Mouse (Mus musculus) liver, embryonic 15.5 days (tissue): ENCODE results near the gene Ccdc6. TPM values are rescaled to one million over a fixed set of nuclear protein-coding genes. Genes with fewer than 3 reads are reported as not detected.
A peak's percentile ranks its signal among the peaks of the same experiment; 100 is the strongest.

Source experiments
- ATAC-seq: fragments of 200-750 bp; cut with Nextera tagmentation; 2 replicates; pipeline ENCODE4 v1.8.0; 2017; ENCODE audit warnings: moderate number of reproducible peaks, mild to moderate bottlenecking, moderate library complexity; ENCODE audit not compliant: insufficient read depth
- H3K27ac ChIP-seq: fragments of 300-500 bp; sonication (generic); replicated peaks from 2 replicates; pipeline ENCODE4 v1.5.1; 2015; ENCODE audit warnings: mild to moderate bottlenecking, inconsistent platforms
- H3K27me3 ChIP-seq: fragments of 300-500 bp; sonication (generic); 2 replicates; pipeline ENCODE4 v1.6.1; 2015; ENCODE audit warnings: mild to moderate bottlenecking, inconsistent platforms
- H3K36me3 ChIP-seq: fragments of 300-500 bp; sonication (generic); replicated peaks from 2 replicates; pipeline ENCODE4 v1.6.1; 2015; ENCODE audit warnings: moderate library complexity, mild to moderate bottlenecking, inconsistent platforms
- H3K4me1 ChIP-seq: fragments of 300-500 bp; sonication (generic); replicated peaks from 2 replicates; pipeline ENCODE4 v1.6.1; 2015; ENCODE audit warnings: inconsistent platforms
- H3K4me2 ChIP-seq: fragments of 300-500 bp; sonication (generic); 2 replicates; pipeline ENCODE4 v1.6.1; 2015; ENCODE audit warnings: moderate library complexity, mild to moderate bottlenecking, inconsistent platforms
- H3K4me3 ChIP-seq: fragments of 300-500 bp; sonication (generic); replicated peaks from 2 replicates; pipeline ENCODE4 v1.5.1; 2015; ENCODE audit warnings: mild to moderate bottlenecking, inconsistent platforms
- H3K9ac ChIP-seq: fragments of 300-500 bp; sonication (generic); 2 replicates; pipeline ENCODE4 v1.6.1; 2015; ENCODE audit warnings: moderate library complexity, mild to moderate bottlenecking, inconsistent platforms
- H3K9me3 ChIP-seq: fragments of 300-500 bp; sonication (generic); replicated peaks from 2 replicates; pipeline ENCODE4 v1.6.1; 2016; ENCODE audit warnings: inconsistent platforms
- WGBS: fragments of 180-500 bp; shearing (Covaris S2); methylation state at CpG from one replicate; pipeline ENCODE4 v1.1.7; 2015; ENCODE audit warnings: mixed read lengths; ENCODE audit not compliant: insufficient replicate concordance; 5-methylcytosine and 5-hydroxymethylcytosine counted together
- polyA plus RNA-seq: library from polyadenylated mRNA; unstranded; fragments of >200 nt; fragmentation: Nextera tagmentation; extraction: Ambion mirVana; gene quantifications from 2 replicates; pipeline ENCODE4 v1.2.1, GENCODE M21; 2015

Ccdc6 gene
- polyA plus RNA-seq, 1 experiment from 2014 or later, result 7.0 TPM

DNA sequence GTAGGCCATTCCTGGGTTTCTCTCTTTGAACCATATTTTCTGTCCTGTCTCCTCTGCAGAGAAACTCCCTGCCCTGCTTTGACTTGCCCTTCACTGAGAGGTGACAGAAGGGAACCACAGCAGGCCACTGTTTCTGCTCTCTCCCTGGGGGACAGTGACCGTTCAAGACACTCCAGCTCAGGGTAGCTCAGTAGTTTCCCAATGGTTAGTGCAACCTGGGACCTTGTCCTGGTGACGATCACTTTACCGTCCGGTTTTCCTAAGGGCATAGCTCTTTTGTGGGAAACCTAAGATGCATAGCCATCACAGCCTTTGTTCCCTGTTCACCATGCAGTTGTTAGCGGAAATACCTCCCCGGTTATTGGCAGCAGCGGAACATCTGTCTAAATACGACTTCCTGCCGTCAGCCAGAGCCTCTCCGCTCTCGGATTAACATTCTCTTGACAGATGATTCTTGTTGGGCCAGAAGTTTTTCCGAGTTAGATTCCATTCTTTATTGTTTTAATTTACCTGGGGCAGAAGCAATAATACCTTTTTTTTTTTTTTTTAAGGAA is 55.3 kb downstream of the Ccdc6 start:
- Histone ChIP-seq H3K9ac (no peak overlapping the region), H3K27me3 (no peaks in the 10 kb centered on the region), H3K36me3 (peaks cover 79% of the 10 kb centered on the region), H3K27ac (no peak overlapping the region), H3K4me2 (no peak overlapping the region), H3K4me3 (no peak overlapping the region), H3K9me3 (no peaks in the 10 kb centered on the region), H3K4me1 (peaks cover 7% of the 10 kb centered on the region)
- WGBS, result 43% methylated on average over 12 of the region's 12 CpGs
- no peak for ATAC-seq

DNA sequence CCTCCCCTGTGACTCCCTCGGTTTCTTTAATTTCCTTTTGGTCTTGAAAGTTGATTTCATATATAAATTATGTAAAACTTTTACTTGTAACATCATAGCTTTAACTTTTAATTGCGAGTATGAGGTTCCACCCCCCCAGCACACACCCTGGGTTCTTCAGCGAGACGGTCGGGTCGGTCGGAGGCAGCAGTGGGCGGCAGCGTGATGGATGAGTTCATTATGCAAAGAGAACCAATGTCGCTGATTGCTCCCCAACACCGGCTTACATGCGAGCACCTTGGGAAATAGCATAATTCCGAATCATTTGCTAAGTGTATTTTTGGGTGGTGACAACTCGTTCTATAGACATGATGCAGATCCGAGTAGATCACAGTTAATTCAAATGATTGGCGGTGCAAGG is 56.9 kb downstream of the Ccdc6 start:
- H3K9ac ChIP-seq, result no peak overlapping the region
- H3K9me3 ChIP-seq, result no peaks in the 10 kb centered on the region
- no peak overlapping the region for H3K4me2 ChIP-seq
- 89% methylated on average over 16 of the region's 16 CpGs for WGBS
- H3K4me3 ChIP-seq, result no peak overlapping the region
- peaks cover 4% of the 10 kb centered on the region for H3K4me1 ChIP-seq
- H3K27ac ChIP-seq, result no peak overlapping the region
- peaks cover 78% of the 10 kb centered on the region for H3K36me3 ChIP-seq
- H3K27me3 ChIP-seq, result no peaks in the 10 kb centered on the region
- ATAC-seq, result no peak

DNA sequence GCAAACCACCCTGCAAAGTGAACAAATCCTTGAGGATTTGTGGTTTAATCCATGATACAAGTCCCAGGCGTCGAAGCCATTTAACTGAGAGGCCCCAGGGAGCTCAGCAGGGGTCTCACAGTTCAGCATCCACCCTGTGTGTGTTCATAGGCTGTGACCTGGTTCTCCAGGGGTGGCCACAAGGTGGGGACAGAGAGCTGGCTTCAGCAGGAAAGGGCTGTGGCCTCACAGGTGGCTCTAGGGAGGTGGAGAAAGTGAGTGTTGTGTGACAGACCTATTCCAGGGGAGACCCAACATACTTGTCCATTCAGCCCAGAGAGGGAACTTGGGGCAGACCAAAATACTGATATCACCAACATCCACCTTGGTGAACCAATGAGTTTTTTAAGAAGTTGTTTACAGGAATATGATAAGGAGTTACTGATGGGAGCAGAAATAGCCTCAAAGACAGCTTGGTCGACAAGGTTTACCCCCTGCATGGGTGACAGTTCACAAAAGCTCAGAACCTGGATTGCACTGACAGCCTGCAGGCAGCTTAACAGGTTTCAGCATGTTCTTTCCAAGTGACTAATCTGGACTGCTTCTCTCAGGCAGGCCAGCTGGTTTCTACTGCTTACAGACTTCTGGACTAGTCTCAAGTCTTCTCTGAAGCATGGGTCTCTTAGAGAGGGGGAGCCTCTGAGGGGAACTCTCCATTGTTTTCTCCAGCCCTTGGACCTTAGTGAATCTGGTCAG is 59.7 kb downstream of the Ccdc6 start:
- H3K9me3 ChIP-seq, result no peaks in the 10 kb centered on the region
- H3K27me3 ChIP-seq, result no peaks in the 10 kb centered on the region
- H3K27ac ChIP-seq, result no peak overlapping the region
- H3K9ac ChIP-seq, result no peak overlapping the region
- peak; percentile 12; the same call in 1 of the 2 replicates for ATAC-seq
- 83% methylated on average over 3 of the region's 3 CpGs for WGBS
- H3K4me1 ChIP-seq, result no peaks in the 10 kb centered on the region
- H3K4me3 ChIP-seq, result no peak overlapping the region
- peaks cover 72% of the 10 kb centered on the region for H3K36me3 ChIP-seq
- no peak overlapping the region for H3K4me2 ChIP-seq

DNA sequence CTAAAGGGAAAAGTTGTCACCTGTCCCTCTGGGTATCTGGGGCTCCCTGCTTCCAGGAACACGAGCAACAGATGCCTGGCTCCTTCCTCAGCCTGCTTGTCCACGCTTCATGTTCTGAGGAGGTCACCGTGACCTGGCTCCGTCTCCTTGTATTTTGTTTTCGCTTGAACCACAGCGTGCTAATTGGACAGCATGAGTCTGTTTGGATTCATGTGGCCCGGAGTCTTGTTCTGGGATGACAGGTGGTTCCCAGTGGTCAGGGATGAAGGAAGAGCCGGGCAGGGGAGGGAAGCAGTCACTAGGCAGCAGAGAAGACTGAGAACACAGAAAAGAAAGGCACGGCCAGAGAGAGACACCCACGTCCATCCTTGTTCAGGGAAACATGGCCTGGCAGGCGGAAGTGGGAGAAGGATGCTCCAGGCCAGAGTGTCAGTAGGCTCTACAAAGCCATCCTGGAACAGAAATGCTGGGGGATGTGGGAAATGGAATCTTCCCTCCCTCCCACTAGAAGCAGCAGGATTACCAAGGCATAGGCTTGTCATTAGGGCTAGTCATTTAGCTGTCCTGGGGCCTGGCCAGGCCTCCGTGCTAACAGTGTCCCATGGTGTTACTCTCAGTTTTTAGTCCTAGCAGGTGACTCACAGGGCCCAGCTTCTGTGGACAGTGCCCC is 62.9 kb downstream of the Ccdc6 start:
- H3K4me2 ChIP-seq, result no peak overlapping the region
- no peak overlapping the region for H3K9ac ChIP-seq
- no peak overlapping the region for H3K27ac ChIP-seq
- H3K36me3 ChIP-seq, result peaks cover 47% of the 10 kb centered on the region
- H3K4me3 ChIP-seq, result no peak overlapping the region
- H3K4me1 ChIP-seq, result no peaks in the 10 kb centered on the region
- H3K9me3 ChIP-seq, result no peaks in the 10 kb centered on the region
- WGBS, result 78% methylated on average over 12 of the region's 12 CpGs
- H3K27me3 ChIP-seq, result no peaks in the 10 kb centered on the region
- ATAC-seq, result no peak

DNA sequence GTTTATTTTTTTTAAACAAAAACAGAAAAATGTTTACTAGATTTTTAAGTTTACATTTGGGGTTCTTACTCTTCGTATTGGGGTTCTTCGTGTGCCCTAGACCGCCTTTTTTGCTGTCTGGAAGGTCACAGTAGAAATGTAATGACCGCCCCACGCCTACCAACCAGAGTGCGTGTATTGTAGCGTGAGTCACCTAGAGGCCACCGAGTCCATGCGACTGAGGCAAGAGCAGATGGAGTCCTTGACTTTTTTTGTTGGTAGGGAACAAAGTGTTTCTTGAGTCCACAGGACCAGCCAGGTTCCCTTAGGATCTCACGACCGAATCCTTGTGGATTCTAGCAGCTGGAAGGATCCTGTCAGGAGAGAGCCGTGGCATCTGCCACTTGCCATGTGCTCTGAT is 63.9 kb downstream of the Ccdc6 start:
- Histone ChIP-seq H3K4me2 (no peak overlapping the region), H3K9me3 (no peaks in the 10 kb centered on the region), H3K36me3 (peaks cover 38% of the 10 kb centered on the region), H3K9ac (no peak overlapping the region), H3K27ac (no peak overlapping the region), H3K4me1 (no peaks in the 10 kb centered on the region), H3K4me3 (no peak overlapping the region), H3K27me3 (no peaks in the 10 kb centered on the region)
- no peak for ATAC-seq
- 89% methylated on average over 12 of the region's 12 CpGs for WGBS

DNA sequence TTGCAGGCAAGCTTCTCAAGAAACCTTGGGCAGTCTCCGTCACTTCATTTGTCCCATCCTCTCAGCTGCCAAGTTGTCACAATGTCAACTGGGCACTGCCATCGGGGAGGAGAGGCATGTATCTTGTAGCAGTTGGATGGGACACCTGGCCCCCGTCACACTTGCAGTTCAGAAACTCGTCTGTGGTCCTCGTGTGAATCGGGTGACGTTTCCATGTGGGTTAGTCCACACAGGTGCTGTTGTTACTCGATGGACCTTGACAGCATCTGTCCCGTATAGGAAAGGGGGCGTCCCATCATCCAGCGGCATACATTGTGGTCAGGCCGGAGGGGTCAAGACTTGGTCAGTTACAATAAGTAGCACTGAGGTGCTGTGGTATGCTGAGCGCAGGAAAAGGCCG is 64.6 kb downstream of the Ccdc6 start:
- Histone ChIP-seq H3K27ac (no peak overlapping the region), H3K27me3 (no peaks in the 10 kb centered on the region), H3K4me3 (no peak overlapping the region), H3K4me2 (no peak overlapping the region), H3K4me1 (no peaks in the 10 kb centered on the region), H3K9me3 (no peaks in the 10 kb centered on the region), H3K36me3 (peaks cover 38% of the 10 kb centered on the region), H3K9ac (no peak overlapping the region)
- WGBS, result 86% methylated on average over 14 of the region's 14 CpGs
- no peak for ATAC-seq

DNA sequence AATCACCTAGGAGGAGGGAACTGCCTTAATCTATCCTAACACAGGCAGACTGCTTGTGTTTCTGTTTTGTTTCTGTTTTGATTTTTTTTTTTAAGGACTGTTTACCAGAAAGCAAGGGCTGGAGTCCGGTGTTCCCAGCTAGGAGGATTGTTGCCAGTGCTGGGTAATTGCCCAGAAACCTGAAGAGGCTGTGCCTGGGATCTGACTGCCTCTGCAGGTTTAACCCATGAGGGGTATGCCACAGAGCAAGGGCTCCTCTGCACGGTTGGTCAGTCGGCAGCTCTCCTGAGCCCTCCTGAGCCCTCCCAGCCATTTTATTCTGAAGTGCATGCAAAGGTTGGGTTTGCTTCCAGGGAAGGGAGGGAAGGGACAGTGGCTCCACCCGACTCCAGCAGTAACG is 66.8 kb downstream of the Ccdc6 start:
- Histone ChIP-seq H3K27ac (no peak overlapping the region), H3K36me3 (peaks cover 43% of the 10 kb centered on the region), H3K4me3 (no peak overlapping the region), H3K9ac (no peak overlapping the region), H3K9me3 (no peaks in the 10 kb centered on the region), H3K4me1 (peaks cover 2% of the 10 kb centered on the region; the same call in 1 of the 2 replicates), H3K4me2 (no peak overlapping the region), H3K27me3 (no peaks in the 10 kb centered on the region)
- no peak for ATAC-seq
- 67% methylated on average over 5 of the region's 5 CpGs for WGBS

DNA sequence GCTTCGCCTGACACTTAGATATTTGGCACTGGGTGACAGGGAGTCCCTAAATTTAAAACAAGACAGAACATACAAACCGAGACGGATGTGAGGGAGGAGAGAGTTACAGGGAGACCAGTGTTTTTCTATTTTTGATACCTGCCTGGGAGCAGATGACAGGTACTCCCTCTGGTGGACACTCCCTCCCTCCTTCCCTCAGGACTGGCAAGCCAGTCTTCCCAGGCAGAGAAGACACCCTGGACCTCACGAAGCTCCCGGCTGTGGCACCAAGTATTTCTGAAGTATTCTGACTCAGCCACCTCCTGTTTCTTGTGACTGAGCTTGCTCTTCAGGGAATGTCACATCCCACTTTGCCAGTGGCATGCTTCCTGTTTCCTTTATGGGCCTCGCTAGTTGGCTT is 69.0 kb downstream of the Ccdc6 start:
- Histone ChIP-seq H3K27ac (no peak overlapping the region), H3K4me1 (peaks cover 2% of the 10 kb centered on the region; the same call in 1 of the 2 replicates), H3K4me2 (no peak overlapping the region), H3K27me3 (no peaks in the 10 kb centered on the region), H3K4me3 (no peak overlapping the region), H3K9me3 (no peaks in the 10 kb centered on the region), H3K9ac (no peak overlapping the region), H3K36me3 (peaks cover 49% of the 10 kb centered on the region)
- 68% methylated on average over 6 of the region's 6 CpGs for WGBS
- no peak for ATAC-seq

DNA sequence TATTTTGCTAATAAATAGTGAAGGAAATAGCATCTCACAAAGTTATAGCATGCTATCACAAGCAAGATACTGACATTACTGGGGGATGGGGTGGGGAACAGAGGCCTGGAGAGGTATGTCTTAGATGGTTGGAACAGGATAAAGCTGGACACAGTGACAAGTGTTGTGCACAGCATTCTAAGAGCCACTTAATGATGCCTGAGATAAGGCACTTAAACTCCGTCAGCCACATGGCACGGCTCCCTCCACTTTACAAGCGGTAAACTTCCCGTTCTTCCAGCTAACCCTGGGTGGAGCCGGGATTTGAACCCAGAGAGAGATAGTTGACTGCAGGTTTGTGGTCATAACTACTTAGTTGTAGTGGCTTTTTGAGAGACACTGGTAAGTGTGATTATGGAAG is 69.5 kb downstream of the Ccdc6 start:
- 89% methylated on average over 5 of the region's 5 CpGs for WGBS
- peaks cover 55% of the 10 kb centered on the region for H3K36me3 ChIP-seq
- no peak for ATAC-seq
- H3K4me1 ChIP-seq, result peaks cover 2% of the 10 kb centered on the region; the same call in 1 of the 2 replicates
- no peak overlapping the region for H3K4me3 ChIP-seq
- H3K9ac ChIP-seq, result no peak overlapping the region
- no peaks in the 10 kb centered on the region for H3K27me3 ChIP-seq
- no peaks in the 10 kb centered on the region for H3K9me3 ChIP-seq
- H3K4me2 ChIP-seq, result no peak overlapping the region
- no peak overlapping the region for H3K27ac ChIP-seq

DNA sequence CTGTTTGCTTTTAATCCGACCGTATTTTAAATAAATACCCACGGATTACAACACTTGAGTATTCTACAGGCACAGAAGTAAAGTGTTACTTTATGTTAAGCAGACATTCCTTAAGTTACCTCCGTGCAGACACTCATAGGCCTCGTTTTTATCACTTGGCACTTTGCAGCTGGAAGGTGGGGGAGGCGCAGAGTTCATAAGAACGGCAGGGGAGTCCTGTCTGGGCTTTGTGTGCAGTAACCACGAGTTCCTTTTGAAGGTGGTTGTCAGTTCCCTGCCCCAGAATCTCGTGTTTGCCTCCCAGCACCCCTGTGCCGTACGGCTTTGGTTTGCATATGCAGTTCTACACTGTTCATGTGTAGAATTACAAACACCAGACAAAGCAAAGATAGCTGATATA is 70.7 kb downstream of the Ccdc6 start:
- H3K4me1 ChIP-seq, result peaks cover 2% of the 10 kb centered on the region; the same call in 1 of the 2 replicates
- H3K4me3 ChIP-seq, result no peak overlapping the region
- H3K27ac ChIP-seq, result no peak overlapping the region
- H3K9me3 ChIP-seq, result no peaks in the 10 kb centered on the region
- H3K36me3 ChIP-seq, result peaks cover 63% of the 10 kb centered on the region
- no peak for ATAC-seq
- H3K27me3 ChIP-seq, result no peaks in the 10 kb centered on the region
- WGBS, result 59% methylated on average over 11 of the region's 11 CpGs
- H3K9ac ChIP-seq, result no peak overlapping the region
- H3K4me2 ChIP-seq, result no peak overlapping the region

DNA sequence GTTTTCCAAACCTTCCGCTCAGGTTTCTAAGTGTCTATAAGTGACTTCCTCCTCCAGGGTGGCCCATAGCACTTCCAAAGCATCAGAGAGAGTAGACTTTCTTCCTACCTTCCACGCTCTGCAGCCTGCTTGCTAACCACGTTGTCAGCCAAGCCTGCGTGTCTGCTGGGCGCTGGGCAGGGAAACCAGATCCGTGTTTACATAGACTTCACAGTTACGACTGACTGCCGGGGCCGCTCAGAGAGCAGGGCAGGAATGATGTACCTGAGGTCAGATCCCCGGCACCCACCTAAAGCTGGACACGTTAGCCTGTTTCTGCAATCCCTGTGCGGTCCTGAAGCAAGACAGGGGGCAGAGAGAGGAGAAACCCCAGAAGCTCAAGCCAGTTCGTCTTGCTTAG is 71.5 kb downstream of the Ccdc6 start:
- Histone ChIP-seq H3K9me3 (no peaks in the 10 kb centered on the region), H3K27me3 (no peaks in the 10 kb centered on the region), H3K9ac (no peak overlapping the region), H3K4me3 (no peak overlapping the region), H3K4me1 (peaks cover 2% of the 10 kb centered on the region; the same call in 1 of the 2 replicates), H3K27ac (no peak overlapping the region), H3K4me2 (no peak overlapping the region), H3K36me3 (peaks cover 63% of the 10 kb centered on the region)
- 77% methylated on average over 13 of the region's 13 CpGs for WGBS
- peak; percentile 49 for ATAC-seq
